Mouse (Mus musculus): ENCODE measurements at regions not wholly inside any gene's neighbourhood (a gene's known extent, or its start where the extent isn't known, plus 50 kb on each side); places are given as distances from the start of the nearest gene placed in this dataset.

- no peak for DNase-seq (ENCODE audit: low spot score)
Observed at GRCm38 (mm10) chr10:111741301-111741945, 231.0 kb upstream of the Krr1 start.

- no peak for DNase-seq (ENCODE audit: low spot score)
Observed at GRCm38 (mm10) chr10:111743291-111743690, 229.2 kb upstream of the Krr1 start.

- DNase-seq (ENCODE audit: low spot score), result no peak
Observed at GRCm38 (mm10) chr10:111745116-111745515, 227.3 kb upstream of the Krr1 start.

DNA sequence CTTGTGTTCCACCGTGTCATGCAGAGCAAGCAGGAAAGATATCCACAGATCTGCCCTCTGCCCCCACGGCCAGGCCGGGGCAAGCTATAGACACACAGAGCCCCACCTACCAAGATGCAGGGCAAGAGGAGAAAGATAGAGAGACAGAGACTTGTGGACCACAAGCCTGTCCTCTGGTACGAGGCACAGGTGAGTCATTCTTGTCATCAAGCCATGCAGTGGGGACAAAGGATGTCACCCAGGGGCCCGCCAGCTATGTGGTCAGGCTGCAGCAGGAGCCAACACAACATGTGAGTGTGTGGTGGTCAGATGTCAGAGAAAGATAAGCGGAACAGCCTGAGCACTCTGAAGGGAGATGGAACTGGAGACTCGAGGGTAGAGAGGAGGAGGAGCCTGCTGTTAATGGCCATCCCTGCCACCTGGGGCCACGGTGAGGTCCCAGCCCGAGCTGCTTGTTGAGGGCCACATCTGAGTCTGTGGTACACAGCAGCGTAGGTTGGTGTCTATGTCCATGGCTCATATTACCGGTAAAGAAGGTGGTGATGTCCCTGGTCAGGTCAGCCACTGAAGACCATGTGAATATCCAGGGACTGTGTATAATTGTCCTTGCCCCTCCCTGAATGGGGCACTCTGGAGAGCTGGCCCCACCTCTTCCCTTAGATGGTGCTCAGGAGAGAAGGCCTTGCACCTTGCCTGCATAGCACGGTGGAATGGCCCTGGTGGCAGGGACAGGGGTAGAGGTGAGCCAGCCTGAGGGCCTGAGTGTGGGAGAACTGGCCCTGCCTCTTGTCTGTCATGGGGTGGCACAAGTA is 226.2 kb upstream of the Krr1 start:
- DNase-seq (ENCODE audit: low spot score), result no peak

DNA sequence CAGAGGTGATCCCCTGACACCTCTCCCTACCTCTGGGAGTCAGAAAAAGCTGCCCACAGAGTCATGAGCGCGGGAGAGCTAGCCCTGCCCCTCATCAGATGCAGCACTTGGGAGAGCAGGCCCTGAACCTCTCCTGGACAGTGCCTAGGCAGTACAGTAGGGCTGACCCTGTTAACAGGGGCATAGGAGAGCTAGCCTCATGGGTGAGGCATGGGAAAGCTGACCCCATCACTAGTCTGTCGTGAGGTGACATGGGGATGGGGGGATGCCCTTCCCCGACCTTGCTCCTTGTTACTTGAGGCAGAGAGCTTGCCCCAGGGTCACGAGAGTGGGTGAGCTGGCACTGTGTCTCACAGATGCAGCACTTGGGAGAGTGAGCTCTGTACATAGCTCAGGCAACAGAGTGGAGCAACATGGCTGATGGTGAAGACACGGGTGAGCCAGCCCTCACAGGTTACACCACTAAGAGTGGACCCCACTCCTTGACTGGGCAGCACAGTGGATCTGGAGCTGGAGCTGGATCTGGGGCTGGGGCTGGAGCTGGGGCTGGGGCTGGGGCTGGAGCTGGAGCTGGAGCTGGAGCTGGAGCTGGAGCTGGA is 225.5 kb upstream of the Krr1 start:
- DNase-seq (ENCODE audit: low spot score), result no peak

DNA sequence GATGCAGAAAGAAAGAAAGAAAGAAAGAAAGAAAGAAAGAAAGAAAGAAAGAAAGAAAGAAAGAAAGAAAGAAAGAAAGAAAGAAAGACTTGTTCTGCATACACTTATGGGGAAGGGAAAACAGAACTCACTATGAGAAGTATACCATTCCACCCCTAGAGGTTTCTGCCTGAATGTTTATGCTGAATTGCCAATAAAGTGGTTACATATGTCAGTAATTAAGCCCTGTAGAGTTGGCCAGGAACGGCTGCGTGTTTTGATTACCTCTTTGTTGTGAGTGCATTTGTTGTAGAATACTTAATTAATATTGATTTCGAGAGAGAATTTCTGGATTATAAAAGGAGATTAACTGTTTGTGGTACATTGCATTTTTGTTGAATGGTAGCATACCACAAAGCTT is 224.0 kb upstream of the Krr1 start:
- no peak for DNase-seq (ENCODE audit: low spot score)

DNA sequence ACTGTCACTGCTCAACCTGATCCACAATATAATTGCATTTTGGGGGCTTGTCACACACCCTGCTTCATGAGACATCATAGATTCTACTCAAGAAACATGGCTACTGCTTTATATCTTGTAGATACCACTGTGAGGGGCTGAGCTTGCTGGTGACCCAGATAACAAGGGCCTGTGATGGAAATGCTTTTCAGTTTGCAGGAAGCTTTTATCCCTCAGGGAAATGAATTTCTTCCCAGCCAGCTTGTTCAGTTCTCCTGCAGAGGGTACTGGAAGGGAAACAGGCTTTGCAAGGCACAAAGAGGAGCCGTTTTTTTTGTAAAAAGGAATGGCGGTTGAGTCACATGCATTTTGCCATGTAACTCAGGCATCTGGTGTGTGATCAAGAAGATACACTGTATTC is 218.8 kb upstream of the Krr1 start:
- no peak for DNase-seq (ENCODE audit: low spot score)

DNA sequence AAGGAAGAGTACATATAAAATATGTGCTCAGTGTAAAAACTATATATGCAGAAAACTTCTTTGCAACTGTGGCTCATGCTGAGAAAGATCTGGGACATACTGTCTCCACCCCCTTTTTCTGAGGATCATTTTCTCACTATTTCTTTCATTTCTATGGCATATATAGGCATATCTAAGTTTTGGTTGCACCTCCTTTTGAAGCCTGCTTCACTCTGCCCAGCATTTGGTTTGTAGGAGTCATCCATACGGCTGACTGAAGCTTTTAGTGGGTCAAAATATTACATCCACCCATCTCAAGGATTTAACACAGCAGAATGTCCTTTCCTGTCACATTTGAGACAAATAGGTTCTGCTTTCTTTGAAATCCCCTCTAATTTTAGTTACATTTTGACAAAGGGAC is 216.5 kb upstream of the Krr1 start:
- DNase-seq (ENCODE audit: low spot score), result no peak

DNA sequence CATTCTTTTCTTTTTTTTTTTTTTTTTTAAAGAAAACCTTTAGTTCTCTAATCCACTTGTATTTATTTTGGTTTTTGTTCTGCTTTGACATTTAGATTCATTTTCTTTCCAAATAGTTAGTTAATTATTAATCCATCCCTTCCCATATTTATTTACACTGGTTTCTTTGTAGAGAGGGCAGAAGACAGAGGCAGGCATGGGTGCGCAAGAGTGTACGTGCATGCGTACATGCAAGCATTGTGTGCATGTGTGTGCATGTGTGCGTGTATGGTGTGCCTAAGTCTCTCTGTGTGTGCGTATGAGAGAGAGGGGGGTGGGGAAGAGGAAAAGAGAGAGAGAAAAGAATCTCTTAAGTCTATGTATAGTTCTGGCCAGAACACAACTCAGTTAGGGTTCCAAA is 215.9 kb upstream of the Krr1 start:
- no peak for DNase-seq (ENCODE audit: low spot score)

DNA sequence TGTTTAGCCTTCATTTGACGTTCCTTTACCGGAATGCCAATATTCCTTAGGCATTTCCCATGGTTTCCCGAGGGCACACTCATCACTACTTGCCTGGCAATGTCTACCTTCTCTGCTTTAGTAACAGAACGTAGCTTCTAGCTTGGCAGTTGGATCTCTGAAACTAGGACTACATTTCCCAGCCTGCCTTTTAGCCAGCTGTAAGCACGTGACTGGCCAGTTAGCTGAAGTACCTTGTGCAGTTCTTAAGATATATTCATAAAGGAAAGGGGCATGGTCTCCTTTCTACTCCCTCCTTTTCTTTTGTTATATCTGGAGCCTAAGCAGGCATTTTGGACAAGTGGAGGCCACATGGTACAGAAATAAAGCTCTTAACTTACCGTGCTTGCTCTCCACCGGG is 214.8 kb upstream of the Krr1 start:
- no peak for DNase-seq (ENCODE audit: low spot score)

DNA sequence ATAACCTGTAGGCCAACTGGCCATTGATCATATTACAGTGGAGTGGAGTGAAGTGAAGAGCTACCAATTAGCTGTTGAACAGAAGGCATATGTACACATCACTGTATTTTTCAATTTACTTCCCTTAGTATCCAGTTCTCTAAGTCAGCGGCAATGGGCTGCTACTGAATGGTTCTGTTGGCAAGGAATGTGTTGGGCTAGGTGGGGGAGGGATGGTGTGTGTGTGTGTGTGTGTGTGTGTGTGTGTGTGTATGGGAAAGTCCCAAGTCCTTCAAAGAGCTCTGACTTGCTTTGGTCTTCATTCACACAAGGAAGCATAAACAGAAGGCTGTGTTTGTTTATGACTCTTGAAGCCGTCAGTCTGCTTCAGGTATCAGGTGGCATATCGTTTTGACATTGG is 213.0 kb upstream of the Krr1 start:
- no peak for DNase-seq (ENCODE audit: low spot score)

GRCm38 (mm10) chr10:111762751-111763528 is 209.5 kb upstream of the Krr1 start:
- DNase-seq (ENCODE audit: low spot score), result no peak

DNA sequence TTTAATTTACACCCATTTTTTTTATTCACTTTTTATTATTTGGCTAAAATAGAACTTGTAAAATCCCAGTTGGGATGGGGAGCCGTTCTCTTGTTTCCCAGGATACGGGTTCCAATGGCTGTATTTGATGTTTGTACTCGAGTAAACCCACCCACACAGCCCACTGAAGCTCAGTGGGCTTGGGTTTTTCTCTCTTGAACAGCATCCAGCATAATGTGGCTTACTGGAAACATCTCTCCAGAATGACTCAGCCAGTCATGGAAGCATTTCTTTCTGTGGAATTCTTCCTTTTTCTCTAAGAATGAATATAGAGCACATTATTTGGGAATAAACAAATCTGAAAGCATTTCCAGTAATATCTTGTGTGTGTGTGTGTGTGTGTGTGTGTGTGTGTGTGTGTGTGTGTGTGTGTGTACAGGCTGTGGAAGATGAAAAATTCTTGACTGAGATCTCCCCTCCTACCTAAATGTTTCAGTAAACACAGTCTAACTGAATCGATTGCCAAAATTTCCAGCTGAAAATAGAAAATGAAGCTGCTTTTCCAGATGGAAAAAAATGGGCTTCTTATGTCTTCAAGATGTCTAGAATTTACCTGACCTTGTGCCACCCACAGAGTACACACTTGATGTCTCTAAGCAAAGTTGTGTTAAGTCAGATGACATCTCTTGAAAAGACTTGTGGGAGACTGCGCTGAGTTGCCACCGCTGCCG is 205.3 kb upstream of the Krr1 start:
- no peak for DNase-seq (ENCODE audit: low spot score)

- DNase-seq (ENCODE audit: low spot score), result no peak
Observed at GRCm38 (mm10) chr10:111767813-111768455, 204.5 kb upstream of the Krr1 start.

DNA sequence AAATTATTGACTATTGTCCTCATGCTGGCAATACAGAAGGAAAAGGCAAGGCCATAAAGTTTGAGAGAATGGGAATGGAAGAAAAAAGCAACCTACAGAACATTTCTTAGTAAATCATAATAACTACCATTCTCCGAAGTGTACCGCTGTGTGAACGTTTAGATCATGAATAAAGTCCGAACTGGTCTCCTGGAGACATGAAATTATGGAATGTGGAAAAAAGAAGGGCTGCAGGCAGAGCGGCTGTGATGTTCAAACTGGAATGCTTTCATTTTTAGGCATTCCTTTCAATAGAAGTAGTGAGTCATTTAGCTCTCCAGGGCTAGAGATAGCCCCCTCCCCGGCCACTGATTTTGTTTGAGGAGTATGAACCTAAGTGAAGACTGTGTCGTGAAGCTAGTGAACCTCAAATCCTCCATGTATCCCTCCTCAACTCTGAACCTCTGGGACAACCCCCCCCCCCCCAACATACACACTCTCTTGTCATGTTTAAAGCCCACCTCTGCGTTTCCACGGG is 202.9 kb upstream of the Krr1 start:
- DNase-seq (ENCODE audit: low spot score), result no peak

GRCm38 (mm10) chr10:111770027-111770426 is 202.4 kb upstream of the Krr1 start:
- no peak for DNase-seq (ENCODE audit: low spot score)

DNA sequence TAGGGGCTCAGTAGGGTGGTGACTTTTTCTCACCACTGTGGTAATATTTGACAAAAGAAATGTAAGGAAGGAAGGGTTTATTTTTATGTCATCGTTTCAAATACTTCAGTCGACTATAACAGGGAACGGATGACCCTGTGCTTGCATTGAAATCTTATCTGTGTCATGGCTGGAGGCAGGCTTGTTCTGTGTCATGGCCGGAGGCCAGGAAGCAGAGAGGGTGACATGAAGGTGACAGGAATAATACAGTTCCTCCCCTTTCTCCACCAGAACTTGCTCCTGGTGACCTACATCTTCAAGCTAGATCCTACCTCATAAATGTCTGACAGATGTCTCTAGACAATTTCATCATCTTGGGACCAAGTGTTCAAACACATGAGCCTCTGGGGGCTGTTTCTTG is 201.5 kb upstream of the Krr1 start:
- no peak for DNase-seq (ENCODE audit: low spot score)

GRCm38 (mm10) chr10:111777559-111777958 is 194.9 kb upstream of the Krr1 start:
- no peak for DNase-seq (ENCODE audit: low spot score)

- DNase-seq (ENCODE audit: low spot score), result no peak
Observed at GRCm38 (mm10) chr10:111778111-111778510, 194.4 kb upstream of the Krr1 start.

GRCm38 (mm10) chr10:111779956-111780355 is 192.5 kb upstream of the Krr1 start:
- DNase-seq (ENCODE audit: low spot score), result no peak

DNA sequence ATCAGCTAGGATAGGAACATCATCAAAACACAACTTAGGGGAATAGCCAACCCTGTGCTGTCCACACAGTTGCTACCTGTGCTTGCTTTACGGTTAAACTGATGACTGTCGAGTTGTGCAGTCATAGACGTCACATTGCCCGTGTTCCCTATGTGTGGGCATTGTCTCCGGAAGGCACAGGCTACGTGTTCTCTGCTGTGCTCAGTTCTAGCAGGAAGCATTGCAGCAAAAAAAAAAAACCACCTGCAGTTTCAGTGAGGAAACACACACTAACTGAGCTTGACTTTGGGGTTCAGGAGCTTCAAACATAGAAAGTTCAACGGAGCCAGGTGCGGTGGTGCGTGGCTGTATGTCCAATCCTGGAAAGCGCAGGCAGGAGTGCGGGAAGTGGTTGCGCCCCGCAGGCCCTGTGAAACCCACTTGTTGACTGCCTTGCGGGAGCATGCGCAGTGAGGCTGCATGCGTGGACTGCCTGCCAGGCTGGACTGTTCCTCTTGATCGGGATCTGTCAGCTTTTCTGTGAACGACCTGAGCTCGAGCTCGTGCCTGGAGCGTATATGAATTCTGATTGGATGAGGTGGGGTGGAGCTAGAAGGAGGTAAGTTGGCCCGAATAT is 190.2 kb upstream of the Krr1 start:
- no peak for DNase-seq (ENCODE audit: low spot score)
